Mouse (Mus musculus): ENCODE measurements around the gene Itpr2.

DNA sequence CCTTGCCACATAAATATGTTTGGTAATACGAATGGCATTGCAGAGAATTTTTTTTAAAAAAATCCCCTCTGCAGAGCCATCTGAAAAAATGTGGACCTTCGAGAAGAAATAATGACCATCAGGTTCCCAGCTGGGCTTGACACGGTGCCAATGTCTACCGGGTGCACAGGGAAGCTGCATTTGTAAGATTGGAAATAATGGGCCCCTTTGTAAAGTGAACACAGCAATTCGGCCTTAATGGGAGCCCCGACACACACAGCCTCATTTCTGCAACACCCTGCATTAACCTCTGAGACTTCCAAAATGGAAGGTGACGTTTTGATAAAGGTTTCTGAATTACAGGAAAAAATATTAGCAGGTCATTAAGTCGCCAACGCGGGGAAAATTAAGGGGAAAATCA, 97.9 kb downstream of the Itpr2 start:
- TF ChIP-seq GATA1 (IDR thresholded peaks at IDR 0.05; ENCODE audit: borderline replicate concordance, low read length) (no peak), CTCF (IDR thresholded peaks at IDR 0.05; ENCODE audit: low read depth, low read length) (no peak), POLR2AphosphoS5 (IDR thresholded peaks at IDR 0.05; ENCODE audit: insufficient replicate concordance, low read depth, low read length) (no peak)

All from G1E (cell line).